Mouse (Mus musculus): ENCODE results near the gene Zfpl1. TPM values are rescaled to one million over a fixed set of nuclear protein-coding genes. Genes with fewer than 3 reads are reported as not detected.
"Not testable (repeated sequence)": the region's sequence is repeated elsewhere in the genome, so short reads cannot be mapped to it uniquely, and the experiment has no call there.

Zfpl1 gene
- 85.5 and 90.6 TPM in 2 replicates for polyA plus RNA-seq (2014; fragmentation: Nextera tagmentation; extraction: Ambion mirVana)

- Histone ChIP-seq H3K9me3 (ENCODE audit: control insufficient read depth, low read length) (no peaks in the 10 kb centered on the region), H3K4me2 (ENCODE audit: low read length) (peak within 1 kb of the TSS; percentile 88), H3K36me3 (ENCODE audit: control insufficient read depth, insufficient read depth, low read length) (peaks cover 26% of the 10 kb centered on the region), H3K27ac (replicated peaks; ENCODE audit: low read depth, low read length) (peak within 1 kb of the TSS; percentile 74), H3K4me1 (ENCODE audit: control insufficient read depth, insufficient read depth, low read length) (peaks cover 16% of the 10 kb centered on the region), H3K4me3 (replicated peaks; ENCODE audit: low read depth, low read length) (peak within 1 kb of the TSS; percentile 69), H3K9ac (replicated peaks; ENCODE audit: low read length) (peak within 1 kb of the TSS; percentile 69), H3K27me3 (ENCODE audit: control insufficient read depth, insufficient read depth, low read length) (no peaks in the 10 kb centered on the region)
- ATAC-seq (ENCODE audit: low FRiP score, low TSS enrichment) (peak; percentile 89), DNase-seq (peak; percentile 99)
- under 1% methylated on average over 58 of the region's 58 CpGs for WGBS
Measured at GRCm38 (mm10) chr19:6084478-6085248, at the start of gene Zfpl1, which contains the start of gene Cdca5. Zfpl1 (minus strand) TSS chr19:6084956. Cdca5 (plus strand) TSS chr19:6084983.

GRCm38 (mm10) chr19:6133197-6133596, 48.4 kb upstream of the Zfpl1 start:
- not testable (repeated sequence) for H3K4me1 ChIP-seq (ENCODE audit: control insufficient read depth, insufficient read depth, low read length); H3K9me3 ChIP-seq (ENCODE audit: control insufficient read depth, low read length); H3K27me3 ChIP-seq (ENCODE audit: control insufficient read depth, insufficient read depth, low read length); H3K4me3 ChIP-seq (replicated peaks; ENCODE audit: low read depth, low read length); DNase-seq; H3K4me2 ChIP-seq (ENCODE audit: low read length); H3K27ac ChIP-seq (replicated peaks; ENCODE audit: low read depth, low read length); H3K9ac ChIP-seq (replicated peaks; ENCODE audit: low read length); ATAC-seq (ENCODE audit: low FRiP score, low TSS enrichment)
- WGBS: 59% methylated on average over 1 of the region's 1 CpGs
- peaks cover 42% of the 10 kb centered on the region for H3K36me3 ChIP-seq (ENCODE audit: control insufficient read depth, insufficient read depth, low read length)

- Histone ChIP-seq H3K9me3 (ENCODE audit: control insufficient read depth, low read length) (no peaks in the 10 kb centered on the region), H3K36me3 (ENCODE audit: control insufficient read depth, insufficient read depth, low read length) (peaks cover 37% of the 10 kb centered on the region), H3K27ac (replicated peaks; ENCODE audit: low read depth, low read length) (no peak overlapping the region), H3K4me1 (ENCODE audit: control insufficient read depth, insufficient read depth, low read length) (0 out of 2 replicates have a peak, but pooled peaks cover 4% of the 10 kb centered on the region), H3K4me3 (replicated peaks; ENCODE audit: low read depth, low read length) (no peak overlapping the region), H3K27me3 (ENCODE audit: control insufficient read depth, insufficient read depth, low read length) (no peaks in the 10 kb centered on the region), H3K9ac (replicated peaks; ENCODE audit: low read length) (no peak overlapping the region), H3K4me2 (ENCODE audit: low read length) (no peak overlapping the region)
- ATAC-seq (ENCODE audit: low FRiP score, low TSS enrichment): no peak
- no peak for DNase-seq
- 92% methylated on average over 7 of the region's 7 CpGs for WGBS
Measured at GRCm38 (mm10) chr19:6132171-6132827, 47.5 kb upstream of the Zfpl1 start.

GRCm38 (mm10) chr19:6130414-6131128, 45.8 kb upstream of the Zfpl1 start:
- H3K36me3 ChIP-seq (ENCODE audit: control insufficient read depth, insufficient read depth, low read length): peaks cover 20% of the 10 kb centered on the region
- H3K9ac ChIP-seq (replicated peaks; ENCODE audit: low read length); H3K9me3 ChIP-seq (ENCODE audit: control insufficient read depth, low read length); H3K27me3 ChIP-seq (ENCODE audit: control insufficient read depth, insufficient read depth, low read length); H3K4me1 ChIP-seq (ENCODE audit: control insufficient read depth, insufficient read depth, low read length); H3K4me2 ChIP-seq (ENCODE audit: low read length); DNase-seq; H3K27ac ChIP-seq (replicated peaks; ENCODE audit: low read depth, low read length); H3K4me3 ChIP-seq (replicated peaks; ENCODE audit: low read depth, low read length); ATAC-seq (ENCODE audit: low FRiP score, low TSS enrichment): not testable (repeated sequence)
- WGBS: 84% methylated on average over 7 of the region's 7 CpGs

GRCm38 (mm10) chr19:6127760-6128341, 43.1 kb upstream of the Zfpl1 start, which contains the start of gene Snx15:
Snx15 (minus strand) TSS chr19:6128304.
- ATAC-seq (ENCODE audit: low FRiP score, low TSS enrichment): peak; percentile 92
- H3K27me3 ChIP-seq (ENCODE audit: control insufficient read depth, insufficient read depth, low read length): no peaks in the 10 kb centered on the region
- under 1% methylated on average over 32 of the region's 32 CpGs for WGBS
- H3K9me3 ChIP-seq (ENCODE audit: control insufficient read depth, low read length): no peaks in the 10 kb centered on the region
- H3K9ac ChIP-seq (replicated peaks; ENCODE audit: low read length): peak within 1 kb of the TSS; percentile 72
- peak; percentile 95 for DNase-seq
- no peaks in the 10 kb centered on the region; the same call in 1 of the 2 replicates for H3K36me3 ChIP-seq (ENCODE audit: control insufficient read depth, insufficient read depth, low read length)
- H3K4me2 ChIP-seq (ENCODE audit: low read length): peak within 1 kb of the TSS; percentile 47
- peak within 1 kb of the TSS; percentile 86 for H3K27ac ChIP-seq (replicated peaks; ENCODE audit: low read depth, low read length)
- 0 out of 2 replicates have a peak, but pooled peaks cover 4% of the 10 kb centered on the region for H3K4me1 ChIP-seq (ENCODE audit: control insufficient read depth, insufficient read depth, low read length)
- H3K4me3 ChIP-seq (replicated peaks; ENCODE audit: low read depth, low read length): peak within 1 kb of the TSS; percentile 45

- Histone ChIP-seq H3K9ac (replicated peaks; ENCODE audit: low read length) (peak overlapping the region; percentile 72; the same call in 1 of the 2 replicates), H3K36me3 (ENCODE audit: control insufficient read depth, insufficient read depth, low read length) (no peaks in the 10 kb centered on the region; the same call in 1 of the 2 replicates), H3K4me1 (ENCODE audit: control insufficient read depth, insufficient read depth, low read length) (0 out of 2 replicates have a peak, but pooled peaks cover 4% of the 10 kb centered on the region), H3K4me2 (ENCODE audit: low read length) (peak overlapping the region; percentile 47), H3K9me3 (ENCODE audit: control insufficient read depth, low read length) (no peaks in the 10 kb centered on the region), H3K27ac (replicated peaks; ENCODE audit: low read depth, low read length) (0 out of 2 replicates have a peak overlapping the region, but pooled peaks have one; percentile 86), H3K27me3 (ENCODE audit: control insufficient read depth, insufficient read depth, low read length) (no peaks in the 10 kb centered on the region), H3K4me3 (replicated peaks; ENCODE audit: low read depth, low read length) (peak overlapping the region; percentile 45)
- ATAC-seq (ENCODE audit: low FRiP score, low TSS enrichment): no peak
- DNase-seq: no peak
- 78% methylated on average over 10 of the region's 10 CpGs for WGBS
Measured at GRCm38 (mm10) chr19:6126789-6127580, 42.2 kb upstream of the Zfpl1 start.

- Histone ChIP-seq H3K36me3 (ENCODE audit: control insufficient read depth, insufficient read depth, low read length) (no peaks in the 10 kb centered on the region; the same call in 1 of the 2 replicates), H3K27me3 (ENCODE audit: control insufficient read depth, insufficient read depth, low read length) (no peaks in the 10 kb centered on the region), H3K4me1 (ENCODE audit: control insufficient read depth, insufficient read depth, low read length) (0 out of 2 replicates have a peak, but pooled peaks cover 4% of the 10 kb centered on the region), H3K9ac (replicated peaks; ENCODE audit: low read length) (no peak overlapping the region), H3K9me3 (ENCODE audit: control insufficient read depth, low read length) (no peaks in the 10 kb centered on the region), H3K27ac (replicated peaks; ENCODE audit: low read depth, low read length) (no peak overlapping the region), H3K4me2 (ENCODE audit: low read length) (no peak overlapping the region), H3K4me3 (replicated peaks; ENCODE audit: low read depth, low read length) (no peak overlapping the region)
- ATAC-seq (ENCODE audit: low FRiP score, low TSS enrichment): no peak
- DNase-seq: peak; percentile 70
- WGBS: 26% methylated on average over 4 of the region's 4 CpGs
Measured at GRCm38 (mm10) chr19:6126289-6126688, 41.5 kb upstream of the Zfpl1 start.

Measured in midbrain, embryonic 14.5 days (tissue).